Comparison of ENCODE assay signal across 12 mouse cellular contexts in the genomic region with DNA sequence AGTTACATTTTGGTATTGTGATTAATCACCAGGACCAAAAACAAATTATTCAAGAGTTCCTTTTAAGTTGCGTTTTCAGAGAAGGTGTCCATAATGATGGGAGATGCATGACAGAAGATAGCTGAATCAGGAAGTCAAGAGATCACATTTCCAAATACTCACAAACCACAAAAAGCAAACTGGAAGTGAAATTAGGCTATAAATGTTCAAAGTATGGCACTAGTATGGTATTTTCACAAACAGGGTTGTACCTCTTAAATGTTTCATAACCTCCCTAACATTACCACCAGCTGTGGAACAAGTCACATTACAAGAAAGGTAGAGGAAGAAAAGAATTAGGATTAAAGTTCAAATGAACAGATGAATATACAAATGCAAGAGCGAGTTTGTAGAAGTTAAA.
"Had no signal": no experiment of that assay in that cellular context is flagged by ENCODE, and none has a peak within 500 bp of the region (broad histone marks: within the 10 kb centered on the region; RNA-seq: fewer than 3 reads in every experiment).

No protein-coding gene starts in this region.

- DNase-seq: lung, adult 18-20 months; lung, embryonic 14.5 days; lung, postnatal 10 days; lung, postnatal 4 days; midbrain, embryonic 14.5 days; retina, postnatal 1 day; right cerebral cortex, adult 18-20 months; right cerebral cortex, postnatal 25 days; thymus, adult 2 months; thymus, postnatal 25 days; thymus, postnatal 4 days had no signal

- ATAC-seq: midbrain, embryonic 16.5 days had no signal
